Mouse (Mus musculus) right cerebral cortex, adult 2 months (tissue): ENCODE data around the gene Sept4.
A peak's percentile ranks its signal among the peaks of the same experiment; 100 is the strongest.

Experiments used
- DNase-seq, 2 experiments: peaks; one replicate each; pipeline ENCODE4 v3.0.0; 2021 to 2022; ENCODE audit warnings: low spot score in 2 of 2

The Sept4 gene

DNA sequence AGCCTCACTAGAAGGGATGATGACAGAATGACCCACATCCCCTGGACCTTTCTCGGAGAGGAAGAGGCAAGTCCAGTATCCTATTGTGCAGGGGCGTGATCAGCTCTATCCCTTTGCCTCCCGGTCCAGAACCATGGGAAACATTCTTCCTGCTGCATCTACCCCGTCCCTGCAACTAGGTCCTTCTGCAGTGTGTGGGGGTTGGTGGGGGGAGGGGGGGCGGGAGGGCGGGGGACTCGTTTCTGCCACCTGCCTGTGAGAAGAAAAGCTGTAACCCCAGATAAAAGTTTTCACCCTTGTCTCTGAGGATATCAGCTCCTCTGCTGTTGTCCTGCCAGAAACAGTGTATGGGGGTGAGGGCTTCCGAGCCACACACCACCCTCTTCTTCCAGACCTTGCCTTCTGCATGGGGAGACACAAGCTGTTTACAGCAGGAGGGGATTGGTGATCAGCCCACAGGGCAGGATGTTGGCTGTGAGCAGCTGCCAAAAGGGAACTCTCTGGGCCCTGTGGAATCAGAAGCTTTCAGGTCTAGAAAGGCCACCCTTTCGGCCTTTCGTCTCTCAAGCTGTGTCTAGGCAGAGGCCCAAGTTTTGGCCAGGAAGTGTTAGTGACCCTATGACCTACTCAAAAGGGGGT, 10.4 kb downstream of the Sept4 start:
- no peak for DNase-seq

DNA sequence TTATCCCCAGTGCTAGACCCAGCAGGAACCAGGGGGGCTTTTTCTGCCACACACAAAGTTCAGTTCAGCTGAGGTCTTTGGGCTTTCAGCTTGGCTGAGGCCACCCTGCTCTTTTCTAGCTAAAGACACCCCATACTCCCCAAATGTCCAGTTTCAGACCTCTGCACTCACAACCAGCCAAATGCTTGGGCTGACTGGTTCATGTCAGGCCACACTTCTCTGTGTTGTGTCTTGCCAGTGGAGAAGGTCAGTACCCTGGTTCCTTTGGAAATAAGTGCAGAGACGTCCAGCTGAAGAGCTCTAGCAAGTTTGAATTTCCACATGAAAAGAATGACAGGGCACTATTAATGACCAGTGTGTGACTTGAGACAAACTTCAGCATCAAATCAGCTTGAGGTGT, 11.0 kb downstream of the Sept4 start:
- DNase-seq, result no peak

DNA sequence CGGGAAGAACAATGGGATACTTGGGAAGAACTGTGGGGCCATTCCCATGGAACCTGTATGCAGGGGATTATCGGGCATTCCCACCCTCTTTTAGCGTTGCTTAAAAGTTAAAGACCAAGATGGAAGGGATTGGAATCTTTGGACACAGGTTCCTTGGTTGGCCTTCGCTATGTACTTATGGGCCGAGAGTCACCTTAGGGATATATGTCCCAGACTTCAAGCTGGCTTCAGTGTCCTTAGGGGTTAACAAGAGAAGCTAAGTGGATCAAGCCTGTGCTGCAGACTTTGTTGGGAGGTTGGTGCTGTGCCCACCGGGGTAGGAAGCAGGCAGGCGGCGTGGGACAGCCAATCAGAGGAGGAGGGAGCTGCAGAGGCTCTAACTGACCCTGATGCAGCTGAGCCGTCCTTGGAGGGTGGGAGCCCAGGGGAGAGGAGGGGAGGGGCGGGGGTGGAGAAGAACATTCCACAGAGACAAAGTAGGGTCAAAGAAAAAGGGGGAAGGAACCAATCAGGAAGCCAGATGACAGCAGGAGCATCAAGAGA, 11.9 kb downstream of the Sept4 start:
- no peak for DNase-seq

DNA sequence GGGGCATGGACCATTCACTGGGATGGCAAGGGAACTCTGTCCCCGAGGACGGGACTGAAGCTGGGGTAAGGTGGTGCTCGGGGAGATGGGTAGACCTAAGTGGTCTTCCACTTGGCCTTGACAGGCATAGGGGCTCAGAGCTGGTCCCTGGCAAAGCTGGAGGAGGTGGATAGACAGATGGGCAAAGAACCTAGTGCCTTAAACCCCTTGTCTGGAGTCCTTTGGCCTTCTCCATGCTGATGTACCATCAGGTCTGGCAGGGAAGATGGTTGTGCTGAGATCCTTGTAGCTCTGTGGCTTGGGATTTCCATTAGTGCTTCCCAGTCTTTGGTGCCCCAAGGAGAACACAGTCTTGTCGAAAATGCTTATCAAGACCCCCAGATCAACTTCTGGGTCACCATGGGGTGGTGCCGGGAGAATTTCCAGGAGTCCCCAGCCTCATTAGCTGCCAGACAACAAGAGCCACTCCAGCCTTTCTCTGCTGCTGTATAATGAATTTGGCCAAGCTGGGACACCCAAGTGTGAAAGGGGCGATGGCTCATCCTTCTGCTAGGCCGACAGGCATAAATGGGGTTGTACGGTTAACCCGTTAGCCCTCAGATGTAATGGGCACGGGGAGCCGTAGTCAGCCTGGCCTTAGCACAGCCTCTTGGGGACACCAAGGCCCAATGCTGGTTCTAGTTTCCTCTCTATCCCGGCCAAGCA, 12.6 kb downstream of the Sept4 start:
- no peak for DNase-seq

DNA sequence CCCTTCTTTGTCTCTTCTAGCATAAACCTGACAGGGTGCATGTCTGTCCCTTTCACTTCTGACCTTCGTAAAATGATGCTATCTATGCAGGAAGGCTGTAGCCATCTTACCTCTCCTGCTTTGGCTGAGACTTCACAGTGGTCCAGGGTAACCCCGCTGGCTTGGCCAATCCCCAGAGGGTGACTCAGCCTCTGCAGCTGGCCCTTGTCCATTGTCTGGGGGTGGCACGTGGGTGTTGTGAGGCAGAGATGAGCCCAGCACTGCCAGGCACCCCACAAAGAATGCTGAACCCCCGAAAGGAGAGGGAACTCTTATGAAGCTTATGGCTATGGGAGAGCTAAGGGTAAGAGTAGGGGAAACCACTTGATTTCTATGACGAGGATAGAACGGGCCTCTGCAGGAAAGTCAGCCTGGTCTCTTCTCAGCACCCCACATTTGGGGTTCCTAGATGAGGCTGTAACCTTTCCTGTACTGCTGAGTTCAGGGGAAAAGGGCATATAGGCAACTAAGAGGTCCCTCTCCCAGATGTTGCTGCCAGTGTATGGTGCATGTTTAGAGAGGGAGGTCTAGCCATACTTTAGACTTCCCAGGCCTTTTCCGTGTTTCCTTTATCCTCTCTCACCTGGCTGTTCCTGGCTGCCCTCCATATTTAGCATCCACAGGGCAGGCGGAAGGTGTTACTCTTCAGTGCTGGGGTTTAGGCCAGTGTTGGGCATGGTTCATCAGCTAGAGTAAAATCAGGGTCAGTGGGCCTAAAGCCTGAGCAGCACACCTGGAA, 13.4 kb downstream of the Sept4 start:
- DNase-seq, result peak in 1 of 2 experiments; percentile 49

DNA sequence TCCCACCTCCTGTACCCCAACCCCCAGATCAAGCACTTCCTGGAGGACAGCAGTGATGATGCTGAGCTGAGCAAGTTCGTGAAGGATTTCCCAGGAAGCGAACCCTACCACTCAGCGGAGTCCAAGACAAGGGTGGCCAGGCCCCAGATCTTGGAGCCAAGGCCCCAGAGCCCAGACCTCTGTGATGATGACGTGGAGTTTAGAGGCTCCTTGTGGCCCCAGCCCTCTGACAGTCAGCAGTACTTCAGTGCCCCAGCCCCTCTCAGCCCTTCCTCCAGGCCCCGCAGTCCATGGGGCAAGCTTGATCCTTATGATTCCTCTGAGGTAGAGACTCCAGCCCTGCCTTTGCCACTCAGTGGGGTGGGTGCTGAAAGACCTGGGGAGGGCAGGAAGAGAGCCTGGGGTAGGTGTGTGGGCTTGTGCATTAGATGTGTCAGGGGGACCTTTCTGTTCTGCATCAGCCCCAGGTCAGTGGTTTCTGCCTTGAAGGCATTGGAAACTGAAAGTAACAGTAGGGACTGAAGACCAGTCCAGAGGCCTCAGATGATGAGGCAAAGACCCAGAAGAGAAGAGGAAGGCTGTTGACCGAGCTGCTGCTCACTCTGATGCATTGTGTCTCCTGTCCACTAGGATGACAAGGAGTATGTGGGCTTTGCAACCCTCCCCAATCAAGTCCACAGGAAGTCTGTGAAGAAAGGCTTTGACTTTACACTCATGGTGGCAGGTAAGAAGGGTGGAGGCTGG, 14.8 kb downstream of the Sept4 start:
- DNase-seq, result no peak

DNA sequence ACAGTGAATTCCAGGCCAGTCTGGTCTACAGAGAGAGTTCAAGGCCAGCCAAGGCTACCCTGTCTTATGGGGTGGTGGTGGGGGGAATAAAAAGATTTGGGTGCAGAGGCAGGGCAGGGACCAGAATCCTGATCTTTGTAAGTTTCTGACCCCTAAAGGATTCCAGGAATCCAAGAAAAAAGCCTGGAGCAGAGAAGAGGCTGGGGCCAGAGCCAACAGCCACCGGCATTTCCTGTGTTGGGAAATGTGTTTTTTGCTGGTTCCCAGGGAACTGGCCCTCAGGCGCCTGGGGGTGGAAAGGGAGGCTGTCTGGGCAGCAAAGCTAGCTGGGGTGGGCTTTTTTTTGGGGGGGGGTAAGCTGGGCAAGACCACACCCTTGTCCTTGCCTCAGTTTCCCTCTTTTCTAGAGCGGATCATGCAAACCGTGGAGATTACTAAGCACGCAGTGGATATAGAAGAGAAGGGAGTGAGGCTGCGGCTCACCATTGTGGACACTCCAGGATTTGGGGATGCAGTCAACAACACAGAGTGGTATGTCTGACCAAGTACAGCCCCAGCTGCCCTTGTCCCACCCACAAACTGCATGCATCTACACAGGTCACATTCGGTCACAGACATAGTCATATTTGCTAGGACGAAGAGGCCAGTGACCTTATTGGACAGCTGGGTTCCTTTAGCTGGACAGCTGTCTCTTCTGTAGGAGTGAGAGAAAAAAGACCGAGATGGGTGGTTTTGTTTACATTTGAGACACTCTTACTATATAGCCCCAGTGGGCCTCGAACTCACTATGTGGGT, 16.2 kb downstream of the Sept4 start:
- no peak for DNase-seq

DNA sequence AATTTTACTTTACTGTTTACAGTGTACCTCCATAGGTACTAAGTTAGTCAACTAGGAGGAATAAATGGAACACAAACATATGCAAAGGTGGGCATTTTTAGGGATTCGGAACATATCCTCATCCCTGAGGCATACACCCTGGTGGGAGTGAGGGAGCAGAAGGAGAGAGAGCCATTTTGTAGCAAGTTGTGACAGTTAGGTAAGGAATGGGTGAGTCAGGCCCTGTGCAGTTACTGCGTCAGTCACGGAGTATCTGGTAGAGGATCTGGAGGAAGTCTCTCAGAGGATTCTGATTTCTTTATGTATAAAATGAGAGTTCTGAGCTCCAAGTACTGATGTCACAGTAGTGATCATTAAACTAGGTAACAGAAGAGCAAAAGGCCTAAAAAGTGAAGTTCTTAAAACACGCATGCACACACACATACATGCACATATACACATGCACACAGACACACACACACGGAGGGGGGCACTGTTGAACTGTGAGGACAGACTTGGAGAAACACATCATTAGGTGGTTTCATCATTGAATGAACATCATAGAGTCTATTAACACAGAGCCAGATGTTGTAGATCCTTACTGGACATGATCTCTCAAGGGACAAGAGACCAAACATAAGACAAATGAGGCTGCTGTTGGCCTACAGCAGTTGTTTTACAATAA, 18.6 kb downstream of the Sept4 start:
- DNase-seq, result no peak

DNA sequence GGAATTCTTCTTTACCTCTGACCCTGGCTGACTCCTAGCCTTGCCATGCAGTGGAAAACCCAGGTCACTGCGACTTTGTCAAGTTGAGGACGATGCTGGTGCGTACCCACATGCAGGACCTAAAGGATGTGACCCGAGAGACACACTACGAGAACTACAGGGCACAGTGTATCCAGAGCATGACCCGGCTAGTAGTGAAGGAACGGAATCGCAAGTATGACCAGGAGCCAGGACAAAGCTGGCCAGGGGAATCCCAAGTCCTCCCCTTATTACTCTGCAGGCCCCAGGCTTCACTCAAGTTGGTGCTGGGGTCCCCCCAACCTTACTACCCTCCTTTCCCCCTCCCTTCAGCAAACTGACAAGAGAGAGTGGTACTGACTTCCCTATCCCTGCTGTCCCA, 20.9 kb downstream of the Sept4 start:
- DNase-seq, result no peak

DNA sequence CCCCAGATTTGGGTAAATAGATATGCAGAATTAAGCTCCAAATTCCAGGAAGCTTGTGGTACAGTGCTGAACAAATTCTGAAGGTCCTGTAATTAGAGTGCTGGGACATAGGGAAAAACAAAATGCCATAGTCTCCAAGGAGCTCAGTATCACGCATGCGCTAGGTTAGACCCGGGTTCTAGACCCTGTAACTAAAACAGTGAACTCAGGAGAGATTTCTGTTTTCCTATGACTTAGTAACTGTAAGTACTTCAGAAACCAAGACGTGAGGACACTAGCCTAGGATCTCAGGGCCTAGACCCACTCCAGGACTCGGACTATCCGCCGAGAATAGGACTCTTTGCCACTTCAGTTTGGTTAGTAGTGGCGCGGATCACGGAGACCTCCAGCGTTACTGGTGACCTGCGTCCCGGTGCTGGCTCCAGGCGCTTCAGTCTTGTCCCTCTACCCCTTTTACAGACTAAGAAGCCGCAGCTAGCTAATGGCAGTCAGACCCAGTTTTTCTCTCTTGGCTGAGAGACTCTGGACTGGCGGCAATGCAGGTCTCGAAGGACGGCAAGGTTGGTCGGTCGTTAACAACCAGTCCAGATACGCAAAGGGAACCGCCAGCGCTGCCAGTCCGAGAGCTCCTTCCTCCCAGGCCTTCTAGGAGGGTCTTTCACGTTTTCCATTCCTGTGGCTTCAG, 22.3 kb downstream of the Sept4 start:
- DNase-seq, result peak in 1 of 2 experiments; percentile 39

DNA sequence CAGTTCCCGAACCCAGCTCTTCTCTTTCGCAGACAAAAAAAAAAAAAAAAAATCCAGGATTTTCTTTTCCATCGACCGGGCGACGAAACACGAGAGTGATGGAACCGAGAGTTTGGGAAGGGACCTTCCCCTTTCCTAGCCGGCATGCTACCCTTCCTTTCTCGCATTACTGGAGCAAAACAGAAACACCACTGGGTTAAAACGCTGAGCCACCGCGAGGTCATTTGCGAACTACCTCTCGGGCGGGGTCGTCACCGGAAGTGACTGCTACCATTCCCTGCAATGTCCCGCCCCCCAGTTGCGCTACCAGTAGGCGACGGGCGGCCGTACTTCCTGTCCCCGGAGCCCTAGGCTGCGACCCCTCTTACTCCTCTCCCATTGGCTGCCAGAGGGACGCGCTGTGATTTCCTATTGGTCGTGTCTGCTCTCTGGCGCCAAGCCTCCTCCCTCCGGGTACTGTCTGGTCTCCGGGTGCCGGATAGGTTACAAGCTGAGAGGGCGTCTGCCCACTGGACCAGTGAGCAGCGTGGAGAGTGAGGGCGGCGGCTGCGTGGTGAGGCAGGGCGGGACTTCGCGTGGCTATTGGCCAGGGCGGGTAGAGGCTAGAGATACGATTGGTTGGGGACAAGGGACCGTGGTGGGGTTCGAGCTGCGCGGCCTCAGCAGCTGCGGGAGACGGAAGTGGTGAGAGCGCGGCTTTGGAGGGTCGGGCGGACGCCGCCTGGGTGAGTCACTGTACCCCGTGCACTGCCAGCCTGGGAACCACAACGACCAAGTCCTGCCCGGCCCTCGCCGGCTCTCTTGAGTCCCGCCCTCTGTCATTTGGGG, 23.0 kb downstream of the Sept4 start, which contains the start of gene Mtmr4:
Gene Mtmr4 (plus strand): TSS at position 637 of the 828 bp plus-strand sequence.
- DNase-seq, result peak; percentile 100

DNA sequence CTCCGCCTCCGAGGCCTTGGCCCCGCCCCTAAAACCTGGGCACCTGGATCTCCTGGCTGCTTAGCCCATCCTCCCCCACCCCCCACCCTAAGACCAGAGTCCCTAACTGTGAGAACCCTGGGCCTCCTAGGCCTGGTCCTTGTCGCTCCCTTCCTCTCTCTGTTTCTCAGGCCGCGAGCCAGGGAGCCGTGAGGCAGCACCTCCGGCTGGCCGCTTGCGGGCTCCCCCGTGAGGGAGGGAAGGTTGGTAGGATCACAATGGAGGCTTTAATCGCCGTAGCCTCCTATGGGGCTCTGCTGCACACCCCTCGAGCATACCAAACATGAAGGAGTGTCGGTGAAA, 23.6 kb downstream of the Sept4 start:
- DNase-seq, result no peak

DNA sequence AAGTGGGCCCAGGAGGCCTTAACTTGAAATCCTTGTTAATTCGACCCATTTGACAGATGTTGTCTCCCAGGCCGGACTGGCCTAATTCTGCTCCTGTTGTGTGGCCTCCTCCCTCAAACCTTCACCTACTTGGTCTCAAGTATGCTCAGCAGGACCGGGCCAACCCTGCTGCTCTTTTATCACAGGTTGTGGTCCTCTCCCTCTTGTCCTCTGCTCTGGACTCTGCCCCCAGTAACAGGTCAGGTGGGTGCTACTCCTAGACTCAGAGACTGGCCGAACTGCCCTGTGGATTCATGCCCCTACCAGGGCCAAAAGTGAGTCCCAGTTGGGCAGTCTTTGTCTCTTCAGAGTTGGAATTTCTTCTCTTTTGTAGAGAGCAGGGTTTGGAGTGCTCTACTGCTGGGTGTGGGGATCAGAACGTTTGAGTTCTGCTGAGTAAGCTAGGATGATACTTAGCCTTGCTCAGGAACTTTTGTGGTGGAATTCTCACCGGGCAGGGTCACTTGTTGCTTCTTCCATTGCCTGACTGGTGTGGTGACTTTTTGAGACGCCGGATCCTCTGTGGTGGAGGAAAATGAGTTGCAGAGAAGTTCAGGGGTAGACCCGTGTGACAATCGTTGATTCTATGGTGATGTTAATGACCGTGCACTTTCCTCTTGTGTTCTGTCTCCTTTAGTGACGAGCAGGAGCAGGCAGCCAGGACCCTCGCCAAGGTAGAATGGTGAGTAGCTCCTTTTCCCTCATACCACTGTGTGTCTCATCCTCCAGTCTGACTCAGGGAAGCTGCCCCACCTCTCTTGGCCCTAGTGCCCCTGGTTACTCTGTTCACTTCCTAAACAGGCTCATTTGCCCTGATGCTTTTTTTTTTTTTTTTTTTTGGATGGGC, 24.3 kb downstream of the Sept4 start:
- no peak for DNase-seq

DNA sequence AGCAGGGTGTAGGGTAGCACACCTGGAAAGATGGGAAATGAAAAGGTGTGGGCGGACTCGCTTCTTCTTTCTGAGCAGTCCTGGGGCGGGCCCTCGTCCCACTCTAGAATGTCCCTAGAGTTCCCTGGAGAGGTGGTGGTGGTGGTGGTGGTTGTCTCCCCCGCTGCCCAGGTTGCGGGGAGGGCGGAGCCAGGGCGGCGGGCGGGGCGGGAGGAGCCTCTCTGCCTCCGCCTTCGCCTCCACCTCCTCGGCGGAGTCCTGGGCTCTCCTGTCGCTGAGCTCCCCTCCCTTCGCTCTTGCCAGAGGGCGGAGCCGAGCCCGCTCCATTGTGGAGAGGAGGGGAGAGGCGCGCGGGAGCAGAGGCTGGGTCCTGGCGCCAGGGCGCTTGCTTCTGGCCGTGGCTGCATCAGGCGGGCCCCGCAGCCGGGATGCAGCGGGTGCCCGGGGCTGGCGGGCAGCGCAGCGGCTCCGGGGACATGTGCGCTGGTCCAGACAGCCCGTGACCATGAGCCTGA, 26.7 kb downstream of the Sept4 start:
- DNase-seq, result peak; percentile 78 to 79

DNA sequence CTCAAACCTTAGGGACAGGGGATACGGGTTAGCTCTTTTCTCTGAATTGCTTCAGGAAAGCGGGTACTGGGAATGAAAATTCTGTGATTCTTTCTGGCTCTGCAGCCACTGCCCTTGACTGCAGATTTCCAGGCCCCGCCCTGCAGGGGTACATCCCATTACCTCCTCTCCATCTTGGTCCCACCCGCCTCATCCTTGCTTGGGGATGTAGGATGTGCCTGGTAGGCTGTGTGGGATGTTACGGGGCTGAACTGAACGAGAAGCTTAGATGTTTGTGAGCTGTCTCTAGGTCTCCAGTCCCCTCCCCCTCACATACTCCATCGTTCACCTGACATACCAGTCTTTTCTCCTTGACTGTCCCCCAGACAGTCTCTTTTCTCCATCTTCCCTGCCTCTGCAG, 27.3 kb downstream of the Sept4 start:
- peak; percentile 47 to 48 for DNase-seq

DNA sequence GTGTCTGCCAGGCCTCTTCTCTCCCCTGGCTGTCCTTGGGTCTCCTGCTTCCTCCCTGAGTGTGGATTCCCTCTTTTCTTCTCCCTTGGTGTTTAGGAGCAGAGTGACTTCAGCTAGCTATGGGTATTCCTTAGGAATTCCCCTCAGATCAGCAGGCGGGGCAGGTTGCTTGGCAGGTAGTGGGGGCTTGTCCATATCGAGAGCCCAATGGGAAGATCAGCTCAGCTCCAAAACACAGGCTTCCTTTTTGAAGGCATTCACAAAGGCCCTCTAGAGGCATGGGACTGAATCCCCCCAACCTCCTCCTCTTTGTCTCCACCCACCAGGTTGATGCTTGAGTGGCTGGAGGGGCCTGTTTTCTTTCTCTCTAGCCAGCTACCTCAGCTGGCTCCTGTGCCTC, 27.8 kb downstream of the Sept4 start:
- DNase-seq, result no peak

DNA sequence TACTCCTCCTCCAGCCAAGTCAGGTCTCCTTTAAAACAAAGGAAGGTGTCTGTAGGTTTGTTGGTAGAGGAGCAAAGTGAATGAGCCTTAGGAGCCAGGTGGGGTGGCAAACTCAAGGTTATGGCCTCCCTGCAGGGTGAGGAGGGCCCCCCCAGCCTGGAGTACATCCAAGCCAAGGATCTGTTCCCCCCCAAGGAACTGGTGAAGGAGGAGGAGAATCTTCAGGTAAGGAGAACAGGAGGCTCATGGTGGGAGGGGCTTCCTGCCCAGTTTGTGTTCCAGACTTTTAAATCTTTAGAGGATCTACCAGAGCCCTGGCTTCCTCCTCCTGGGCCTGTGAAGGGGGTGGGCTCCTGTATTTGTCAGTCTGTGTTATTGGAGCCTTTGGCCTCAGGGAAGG, 28.4 kb downstream of the Sept4 start:
- DNase-seq, result no peak
